Mouse (Mus musculus) kidney, postnatal 4 days (tissue): ENCODE measurements around the gene Slc2a5.

Source experiments
- DNase-seq, 2 experiments: peaks; one replicate each; pipeline ENCODE4 v3.0.0; 2021; ENCODE audit warnings: mixed read lengths in 2 of 2

Gene Slc2a5

DNA sequence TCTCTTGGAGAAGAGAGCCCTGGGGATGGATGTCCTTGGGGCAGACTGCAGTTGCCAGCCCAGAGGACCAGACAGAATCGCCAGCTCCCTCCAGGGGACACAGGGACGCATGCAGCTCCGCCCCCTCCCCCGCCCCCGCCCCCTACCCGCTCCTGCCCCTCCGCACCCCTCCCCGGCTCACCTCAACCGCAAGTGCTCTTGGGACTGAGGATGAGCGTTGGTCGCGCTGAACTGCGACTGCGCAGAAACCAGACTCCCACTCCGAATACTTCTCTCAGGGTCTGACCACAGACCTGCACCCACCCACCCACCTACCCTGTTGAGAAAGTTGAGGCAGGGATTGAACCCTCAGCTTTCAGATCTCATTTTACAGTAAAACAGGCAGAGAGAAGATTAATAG lies at the start of gene Slc2a5:
TSS of gene Slc2a5 (plus strand) at position 229 of the 400 bp plus-strand sequence.
- peak; percentile 33 to 60 for DNase-seq

DNA sequence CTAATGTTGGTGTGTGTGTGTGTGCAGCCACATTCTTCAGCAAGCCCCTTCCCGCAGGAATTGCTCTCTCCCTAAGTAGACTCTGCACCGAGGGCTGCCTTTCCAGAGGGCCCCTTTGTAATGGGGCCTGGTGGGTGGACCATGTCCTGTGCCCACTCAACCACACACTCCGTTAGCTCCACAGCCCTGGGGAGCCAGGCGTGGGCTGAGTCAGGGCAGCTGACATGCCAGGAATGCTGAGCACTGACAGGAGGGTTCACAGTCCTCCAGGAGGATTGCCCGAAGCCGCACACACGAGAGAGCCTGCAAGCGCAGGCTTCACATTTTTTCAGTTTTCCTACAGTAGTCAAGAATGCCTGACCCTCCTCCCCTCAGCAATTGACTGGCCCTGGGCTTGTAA lies 48.9 kb upstream of the Slc2a5 start:
- DNase-seq = peak; percentile 66 to 82

DNA sequence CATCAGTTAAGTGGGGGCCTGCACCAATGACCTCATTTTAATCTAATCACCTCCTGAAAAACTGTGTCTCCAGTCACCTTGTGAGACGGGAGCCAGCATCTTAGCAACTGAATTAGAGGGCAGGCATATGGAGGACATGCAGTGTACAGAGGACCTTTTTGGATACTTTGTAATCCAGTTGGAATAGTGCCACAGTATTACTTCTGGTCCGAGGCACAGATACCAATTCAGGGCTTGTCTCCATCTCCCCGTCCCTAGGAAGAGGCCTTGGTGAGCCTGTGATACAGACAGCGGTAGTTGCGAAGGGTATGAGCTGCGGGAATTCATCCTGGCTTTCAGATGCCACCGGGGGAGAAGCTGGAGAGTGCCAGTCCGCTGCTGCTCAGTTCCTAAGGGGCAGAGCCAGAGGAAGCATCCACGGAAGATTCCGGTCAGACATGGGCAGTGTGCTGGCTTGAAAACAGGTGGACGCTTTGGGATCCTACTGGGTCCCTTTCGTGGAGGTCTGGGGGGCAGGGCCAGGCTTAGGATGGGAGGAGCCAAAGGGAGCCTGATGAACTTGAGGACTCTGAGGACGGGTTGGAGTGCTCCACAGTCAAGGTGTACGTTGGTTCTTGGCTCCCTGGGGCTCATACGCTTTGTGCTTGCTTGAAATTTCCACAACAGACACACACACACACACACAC lies 46.5 kb upstream of the Slc2a5 start:
- DNase-seq = no peak

DNA sequence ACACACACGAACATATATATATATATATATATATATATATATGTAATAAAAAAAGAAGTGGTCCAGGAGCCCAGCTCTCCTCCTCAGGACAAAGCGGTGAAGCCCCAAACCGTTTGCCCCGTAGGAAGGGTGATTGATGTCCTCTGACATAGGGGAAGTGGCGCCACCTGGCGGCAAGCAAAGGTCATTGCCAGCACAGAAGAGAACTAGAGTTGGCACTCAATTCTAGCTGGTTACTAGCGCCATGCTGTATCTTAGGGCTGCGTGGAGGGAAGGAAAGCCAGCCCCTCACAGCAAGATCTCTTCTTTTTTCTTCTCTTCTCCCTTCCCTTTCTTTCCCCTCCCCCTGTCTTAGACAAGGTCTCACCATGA lies 46.0 kb upstream of the Slc2a5 start:
- peak; percentile 72 to 78 for DNase-seq

DNA sequence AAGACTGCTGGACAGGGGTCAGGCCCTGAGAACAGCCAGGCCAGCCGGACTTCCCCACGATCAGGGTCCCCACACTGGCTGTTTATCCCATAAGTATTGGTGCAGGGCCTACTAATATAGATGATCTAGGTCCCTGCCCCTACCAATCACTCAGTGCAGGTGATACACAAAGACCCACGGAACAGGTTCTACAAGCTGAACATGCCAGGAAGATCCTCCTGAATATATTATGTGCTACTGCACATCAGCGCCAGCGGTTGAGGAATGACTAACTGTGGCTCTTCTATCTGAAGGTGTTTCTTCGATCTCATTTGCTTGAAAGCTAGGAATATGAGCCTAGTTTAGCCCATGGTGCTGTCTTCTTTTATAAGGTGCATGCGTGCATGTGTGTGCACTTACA lies 43.7 kb upstream of the Slc2a5 start:
- DNase-seq = no peak

DNA sequence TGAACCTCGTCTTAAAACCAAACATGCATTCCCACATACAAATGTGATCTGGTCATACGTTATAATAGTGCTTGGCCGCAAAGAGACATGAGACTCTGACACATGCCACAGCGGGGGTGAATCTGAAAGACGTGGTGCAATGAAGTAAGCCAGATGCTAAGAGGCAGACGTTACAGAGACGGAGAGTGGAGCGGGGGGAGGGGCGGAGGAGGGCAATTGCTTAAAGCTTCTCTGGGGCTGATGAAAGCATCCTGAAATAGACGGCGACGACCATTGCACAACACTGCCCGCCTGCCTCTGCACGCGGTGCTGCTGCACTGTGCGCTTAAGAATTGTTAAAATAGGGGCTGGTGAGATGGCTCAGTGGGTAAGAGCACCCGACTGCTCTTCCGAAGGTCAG lies 42.9 kb upstream of the Slc2a5 start:
- DNase-seq = peak; percentile 31 to 50

DNA sequence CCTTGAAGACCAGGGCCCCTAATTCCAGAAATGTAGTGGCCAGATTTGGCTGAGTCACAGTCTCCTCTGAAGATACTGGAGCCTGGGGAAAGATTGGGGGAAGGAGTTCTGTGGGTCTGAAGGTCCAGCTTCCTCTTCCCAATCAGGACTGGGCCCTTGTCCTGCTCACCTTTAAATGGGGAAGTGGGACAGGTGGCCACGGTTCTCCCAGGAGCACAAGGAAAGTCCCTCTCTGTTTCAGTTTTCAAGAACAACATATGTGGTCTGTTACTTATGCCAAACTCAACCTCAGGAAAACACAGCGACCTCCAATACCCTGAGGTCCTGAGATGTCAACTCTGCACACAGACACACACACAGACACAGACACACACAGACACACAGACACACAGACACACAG lies 40.4 kb upstream of the Slc2a5 start:
- DNase-seq = no peak

DNA sequence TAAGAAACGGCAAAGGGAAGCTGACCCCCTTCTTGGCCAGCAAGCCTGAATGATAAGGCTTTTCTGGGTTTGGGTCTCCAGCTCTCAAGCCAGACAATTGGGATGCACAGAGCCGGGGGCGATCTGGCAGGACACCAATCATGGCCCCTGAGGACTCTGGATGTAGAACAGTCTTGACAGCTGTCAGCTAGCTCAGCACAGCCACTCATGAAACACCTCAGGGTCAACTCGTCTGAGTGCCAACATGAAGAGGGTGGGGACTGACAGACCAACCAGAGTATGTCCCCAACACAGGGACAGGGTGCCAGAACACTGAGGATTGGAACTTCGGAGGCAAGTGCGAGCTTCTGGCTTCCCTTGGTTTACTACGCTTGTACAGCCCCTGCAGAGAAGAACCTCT lies 39.8 kb upstream of the Slc2a5 start:
- no peak for DNase-seq

DNA sequence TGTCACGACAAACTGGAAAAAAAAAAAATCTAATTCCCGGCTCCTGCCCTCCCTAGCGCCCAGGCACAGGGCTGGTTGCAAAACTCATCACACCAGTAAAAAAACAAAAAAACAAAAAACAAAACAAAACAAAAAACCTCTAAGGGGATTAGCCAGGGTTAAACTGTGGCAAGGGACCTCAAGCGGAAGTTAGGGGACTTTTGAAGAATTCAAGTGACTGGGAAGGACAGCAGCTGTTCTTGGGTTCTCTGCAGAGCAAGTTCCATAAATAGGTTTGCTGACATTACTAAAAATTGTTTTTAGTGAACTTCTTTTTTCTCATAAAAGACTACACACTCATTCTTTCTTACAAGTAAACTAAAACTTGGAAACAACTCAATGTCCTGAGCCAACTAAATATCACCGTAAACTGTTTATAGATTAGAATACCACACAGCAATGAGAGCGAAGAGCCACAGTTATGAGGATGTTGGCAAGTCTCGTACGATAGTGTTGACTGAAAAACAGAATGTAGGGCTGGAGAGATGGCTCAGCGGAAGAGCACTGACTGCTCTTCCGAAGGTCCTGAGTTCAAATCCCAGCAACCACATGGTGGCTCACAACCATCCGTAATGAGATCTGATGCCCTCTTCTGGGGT lies 38.6 kb upstream of the Slc2a5 start:
- no peak for DNase-seq

DNA sequence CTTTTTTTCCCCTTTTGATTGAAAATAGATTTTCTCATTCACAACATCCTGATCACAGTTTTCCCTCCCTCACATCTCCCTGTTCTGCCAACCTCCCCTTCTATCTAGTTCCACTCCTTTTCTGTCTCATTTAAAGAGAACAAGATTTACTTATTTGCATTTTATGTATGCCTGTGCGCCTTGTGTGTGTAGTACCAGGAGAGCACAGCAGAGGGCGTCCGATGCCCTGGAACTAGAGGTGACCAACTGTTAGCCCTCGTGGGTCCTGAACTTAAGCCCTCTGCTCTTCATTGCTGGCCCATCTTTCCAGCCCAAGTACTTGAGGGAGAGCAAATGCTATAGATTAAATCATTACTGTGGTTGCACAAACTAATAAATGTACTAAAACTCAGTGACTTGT lies 33.7 kb upstream of the Slc2a5 start:
- DNase-seq = no peak

DNA sequence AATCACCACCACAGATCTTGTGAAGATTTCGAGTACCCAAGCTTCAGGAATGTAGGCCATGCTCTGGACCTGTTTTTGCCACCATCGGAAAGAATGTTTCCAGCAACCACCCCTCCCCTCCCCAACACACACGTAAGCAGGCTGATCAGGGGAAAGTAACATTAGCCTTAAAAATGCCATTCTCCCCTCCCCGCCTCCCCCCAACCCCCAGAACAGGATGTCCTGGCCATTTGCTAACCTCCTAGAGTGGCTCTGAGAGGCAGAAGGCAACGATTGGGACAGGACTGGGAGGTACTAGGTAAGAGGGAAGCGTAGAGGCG lies 32.3 kb upstream of the Slc2a5 start:
- DNase-seq = no peak

DNA sequence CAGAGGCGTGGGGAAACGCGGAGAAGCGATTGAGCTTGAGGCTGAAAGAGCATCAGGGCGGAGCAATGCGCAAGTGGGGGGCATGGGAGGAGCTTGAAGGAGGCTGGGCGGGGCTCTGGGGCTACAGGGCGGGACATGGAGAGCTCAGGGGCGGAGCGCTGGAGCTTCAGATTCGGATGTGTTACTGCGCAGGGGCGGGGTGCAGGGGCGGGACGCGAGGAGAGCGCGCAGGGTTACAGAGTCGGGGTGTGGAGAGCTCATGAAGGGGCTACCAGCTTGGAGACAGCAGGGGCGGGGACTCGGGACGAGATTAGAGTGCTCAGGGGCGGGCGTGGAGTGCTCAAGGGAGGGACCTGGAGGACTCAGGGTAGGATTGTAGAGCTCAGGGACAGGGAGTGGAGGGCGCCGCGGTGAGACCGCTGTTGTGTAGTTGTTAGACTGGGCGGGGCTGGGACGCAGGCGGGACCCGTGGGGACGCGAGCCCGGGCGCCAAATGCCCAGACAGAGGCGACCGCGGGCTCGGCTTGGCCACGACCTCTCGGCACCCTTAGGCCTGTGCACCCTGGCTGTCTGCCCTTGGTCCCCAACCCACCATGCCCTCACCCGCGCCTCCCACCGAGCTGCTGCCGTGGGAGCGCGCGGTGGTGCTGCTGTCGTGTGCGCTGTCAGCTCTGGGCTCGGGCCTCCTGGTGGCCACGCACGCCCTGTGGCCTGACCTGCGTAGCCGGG lies 31.8 kb upstream of the Slc2a5 start, which contains the start of gene Gpr157:
TSS of gene Gpr157 (plus strand) at position 205 of the 729 bp plus-strand sequence.
- DNase-seq = peak; percentile 96 to 97

DNA sequence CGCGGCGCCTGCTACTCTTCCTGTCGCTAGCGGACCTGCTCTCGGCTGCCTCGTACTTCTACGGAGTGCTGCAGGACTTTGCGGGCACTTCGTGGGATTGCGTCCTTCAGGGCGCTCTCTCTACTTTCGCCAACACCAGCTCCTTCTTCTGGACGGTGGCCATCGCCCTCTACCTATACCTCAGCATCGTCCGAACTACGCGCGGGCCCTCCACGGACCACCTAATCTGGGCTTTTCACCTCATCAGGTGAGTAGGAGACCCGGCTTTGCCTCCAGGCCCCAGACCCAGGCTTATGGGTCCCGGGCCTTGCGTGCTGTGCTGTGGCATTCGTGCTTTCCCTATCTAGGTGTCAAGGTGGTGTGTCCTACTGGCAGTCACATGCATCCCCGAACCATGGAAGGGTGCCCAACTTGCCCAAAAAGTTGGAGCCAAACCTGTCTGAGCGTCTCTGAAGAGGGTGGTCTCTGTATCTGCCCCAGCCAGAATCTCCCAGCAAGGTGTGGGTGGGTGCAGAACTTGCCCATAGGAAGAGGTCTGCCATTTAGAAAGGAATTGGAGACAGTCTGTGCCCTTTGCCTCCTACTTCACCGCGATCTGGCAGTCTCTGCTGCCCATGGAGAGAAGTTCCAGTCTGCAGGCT lies 31.1 kb upstream of the Slc2a5 start:
- no peak for DNase-seq

DNA sequence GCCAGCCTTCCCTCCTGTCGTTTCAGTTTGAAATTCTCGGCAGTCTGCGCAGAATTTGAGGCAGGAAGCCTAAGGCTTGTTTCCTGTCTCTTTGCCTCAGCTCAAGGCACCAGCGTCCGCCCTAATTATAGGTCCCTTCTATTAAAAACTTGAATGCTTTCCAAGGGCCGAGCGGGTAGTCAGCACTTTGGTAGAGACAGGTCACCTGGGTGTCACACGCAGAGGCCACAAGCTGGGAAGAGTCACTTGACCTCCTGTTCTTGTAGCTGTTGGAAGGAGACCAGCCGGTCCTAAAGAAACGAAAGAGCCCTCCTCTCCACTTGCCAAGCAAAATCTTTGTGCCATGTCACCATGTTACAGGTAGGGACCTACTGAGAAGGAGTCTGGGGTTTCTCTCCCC lies 30.0 kb upstream of the Slc2a5 start:
- DNase-seq = peak in 1 of 2 experiments; percentile 23

DNA sequence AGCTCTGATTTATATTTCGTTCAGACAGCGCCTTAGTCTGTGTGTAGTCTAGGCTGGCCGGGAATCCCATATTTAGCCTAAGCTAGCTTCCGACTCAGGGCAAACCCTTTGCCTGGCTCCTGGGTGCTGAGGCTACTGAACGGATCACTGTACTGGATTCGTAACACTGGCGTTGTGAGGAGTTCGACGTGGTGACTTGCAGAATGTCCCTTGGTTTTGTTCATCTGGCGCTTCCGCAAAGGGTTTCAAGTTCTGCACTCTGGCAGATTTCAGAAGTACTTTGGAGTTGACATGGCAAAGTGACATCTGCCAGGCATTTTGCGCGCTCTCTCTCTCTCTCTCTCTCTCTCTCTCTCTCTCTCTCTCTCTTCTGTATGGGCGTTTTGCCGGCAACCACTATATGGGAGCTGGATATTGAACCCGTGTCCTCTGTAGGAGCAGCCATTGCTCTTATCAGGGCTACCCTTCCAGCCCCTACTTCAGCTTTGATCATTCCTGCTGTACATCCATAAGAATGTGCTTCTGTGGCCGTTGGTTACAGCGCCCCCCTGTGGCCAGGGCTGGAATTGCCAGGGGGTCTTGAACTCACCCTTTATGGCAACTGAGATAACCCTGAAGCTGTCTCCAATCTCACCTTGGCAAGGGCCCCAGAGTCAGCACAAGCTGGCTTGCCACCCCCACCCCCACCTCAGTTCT lies 27.0 kb upstream of the Slc2a5 start:
- DNase-seq = peak; percentile 55 to 59

DNA sequence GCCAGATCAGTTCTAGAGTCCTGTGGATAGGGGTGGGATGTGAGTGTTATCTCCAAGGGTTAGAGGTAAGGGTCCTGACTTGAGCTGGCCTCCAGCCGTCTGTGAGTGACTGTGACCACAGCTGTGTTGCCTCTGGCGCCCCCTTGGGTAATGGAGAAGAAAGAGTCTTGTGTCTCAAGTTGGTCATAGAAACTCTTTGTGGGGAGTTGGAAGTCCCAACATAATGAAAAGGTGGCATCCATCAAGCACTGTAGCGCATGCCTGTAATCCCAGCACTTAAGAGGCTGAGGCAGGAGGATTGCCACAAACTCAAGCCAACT lies 26.5 kb upstream of the Slc2a5 start:
- DNase-seq = no peak

DNA sequence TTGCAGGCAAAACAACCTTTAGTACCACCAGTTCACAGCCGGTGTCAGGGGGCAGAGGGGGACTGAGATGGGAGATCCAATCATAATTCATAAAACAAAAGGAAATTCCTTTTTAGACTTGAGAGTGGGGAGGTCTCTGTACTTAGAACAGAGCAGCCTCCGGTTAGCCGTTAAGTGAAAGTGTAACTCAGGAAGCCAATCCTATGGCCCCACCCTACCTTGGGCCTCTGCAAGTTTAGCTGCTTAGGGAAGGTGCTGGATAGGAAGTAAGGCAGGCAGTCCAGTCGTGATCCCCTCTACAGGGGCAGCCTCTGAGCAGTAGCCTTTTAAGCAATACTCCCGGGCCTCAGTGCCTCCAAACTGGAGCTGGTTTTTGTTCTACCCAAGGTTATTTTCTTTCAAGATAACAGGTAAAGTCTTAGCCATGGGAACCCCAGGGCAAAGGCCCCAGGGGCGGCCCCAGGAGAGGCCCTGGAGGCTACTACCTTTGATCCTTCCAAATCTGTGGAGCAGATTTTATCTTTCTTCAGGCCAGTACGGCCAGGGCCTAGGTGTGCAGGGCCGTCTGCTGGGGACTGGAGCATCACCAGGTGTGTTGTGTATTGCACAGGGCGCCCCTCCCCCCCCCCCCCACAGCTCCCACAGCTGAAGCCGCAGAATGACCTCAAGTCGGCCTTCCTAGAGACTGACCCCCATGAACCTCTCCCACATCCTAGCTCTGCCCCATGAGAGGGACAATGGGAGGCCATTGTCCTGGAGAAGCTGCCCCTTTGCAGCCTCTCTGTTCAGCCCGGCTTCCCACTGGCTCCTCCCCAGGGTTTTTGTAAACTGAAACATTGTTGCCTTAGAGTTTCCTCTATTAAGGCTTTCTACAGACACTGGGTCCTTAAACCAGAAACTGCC lies 25.3 kb upstream of the Slc2a5 start:
- DNase-seq = no peak

DNA sequence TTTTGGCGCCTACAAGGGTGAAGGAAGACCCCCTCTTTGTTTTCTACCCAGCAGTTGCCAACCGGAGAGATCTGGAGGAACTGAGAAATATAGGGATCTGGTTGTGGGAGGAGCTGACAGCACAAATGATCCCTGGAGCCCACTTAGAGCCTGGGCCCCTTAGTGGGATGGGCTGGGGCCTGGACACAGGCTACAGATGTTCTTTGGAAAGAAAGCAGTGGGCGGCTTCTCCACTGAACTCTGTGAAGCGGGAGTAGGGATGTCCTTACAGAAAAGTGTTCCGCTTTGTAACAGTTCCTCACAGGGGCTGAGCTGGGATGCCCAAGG lies 24.7 kb upstream of the Slc2a5 start:
- no peak for DNase-seq

DNA sequence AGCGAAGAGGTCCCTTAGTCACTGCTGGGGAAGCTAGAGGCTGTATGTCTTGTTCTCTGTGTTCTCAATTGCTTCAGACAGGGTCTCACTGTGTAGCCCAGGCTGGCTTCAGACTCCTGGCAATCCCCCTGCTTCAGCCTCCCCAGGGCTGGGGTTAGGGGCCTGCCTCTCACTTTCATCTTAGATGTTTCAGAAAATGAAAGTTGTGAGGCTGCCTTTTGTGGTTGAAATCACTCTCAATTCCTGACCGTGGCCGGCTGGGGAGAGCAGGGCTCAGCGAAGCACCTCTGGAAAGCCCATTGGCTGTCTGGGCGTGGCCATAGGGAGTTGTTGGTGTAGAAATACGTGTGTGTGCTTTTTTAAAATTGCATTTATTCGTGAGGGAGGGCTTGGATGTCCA lies 22.8 kb upstream of the Slc2a5 start:
- no peak for DNase-seq

DNA sequence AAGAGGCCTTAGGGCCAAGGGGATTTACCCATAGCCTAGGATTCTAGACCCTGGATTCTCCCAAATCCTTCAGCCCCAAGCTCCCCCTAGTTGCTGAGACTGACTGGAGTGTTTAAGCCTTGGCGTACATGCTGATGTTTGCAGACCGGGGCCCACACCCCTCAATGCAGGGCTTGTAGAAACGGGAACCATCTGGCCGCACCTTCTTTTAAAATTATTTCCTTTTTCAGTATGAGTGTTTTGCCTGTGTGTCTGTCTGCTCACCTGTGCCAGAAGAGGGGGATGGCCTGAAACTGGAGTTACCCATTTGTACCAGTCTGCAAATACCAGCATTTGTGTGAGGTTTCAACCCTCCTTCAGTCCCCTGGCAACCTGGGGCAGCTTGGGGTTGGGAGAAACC lies 21.2 kb upstream of the Slc2a5 start:
- DNase-seq = peak in 1 of 2 experiments; percentile 1

DNA sequence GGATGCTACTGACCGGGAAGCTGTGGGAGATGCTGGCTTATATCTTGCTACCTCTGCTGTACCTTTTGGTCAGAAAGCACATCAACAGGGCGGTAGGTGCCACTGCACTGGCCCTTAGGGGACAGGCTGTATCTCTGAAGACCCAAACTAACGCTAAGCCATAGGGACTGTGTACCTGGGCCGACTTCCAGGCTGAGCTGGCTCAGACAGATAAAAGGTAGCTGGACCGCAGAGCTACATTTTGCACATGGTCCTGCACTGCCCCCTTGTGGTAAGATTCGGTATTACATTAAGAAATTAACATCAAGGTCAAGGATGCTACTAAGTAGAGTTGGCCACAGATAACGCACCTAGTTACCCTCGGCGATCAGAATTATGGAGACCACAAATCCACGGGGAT lies 20.2 kb upstream of the Slc2a5 start:
- DNase-seq = peak; percentile 62 to 68

DNA sequence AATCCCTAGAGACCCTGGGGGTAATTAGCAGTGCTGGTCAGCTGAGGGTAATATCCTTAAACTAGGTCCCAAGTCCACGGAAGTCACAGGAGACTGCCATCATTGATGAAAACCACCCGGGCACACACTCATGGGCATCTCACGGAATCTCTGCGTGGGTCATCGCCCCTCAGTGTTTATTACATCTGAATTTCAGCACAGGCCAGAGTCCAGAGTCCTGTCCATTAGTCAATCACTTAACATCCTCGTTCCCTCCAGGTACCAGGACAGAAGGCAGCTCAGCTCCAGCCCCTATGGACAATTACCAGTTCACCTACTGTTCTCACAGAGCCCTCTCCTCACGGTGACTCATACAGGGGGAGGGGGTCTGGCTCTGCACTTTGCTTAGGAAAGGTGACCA lies 16.3 kb upstream of the Slc2a5 start:
- DNase-seq = no peak
